Mouse (Mus musculus) lung, postnatal 10 days (tissue): ENCODE results near the gene Reck.

Experiments used
- DNase-seq: peaks from one replicate; pipeline ENCODE4 v3.0.0; 2021

The Reck gene

DNA sequence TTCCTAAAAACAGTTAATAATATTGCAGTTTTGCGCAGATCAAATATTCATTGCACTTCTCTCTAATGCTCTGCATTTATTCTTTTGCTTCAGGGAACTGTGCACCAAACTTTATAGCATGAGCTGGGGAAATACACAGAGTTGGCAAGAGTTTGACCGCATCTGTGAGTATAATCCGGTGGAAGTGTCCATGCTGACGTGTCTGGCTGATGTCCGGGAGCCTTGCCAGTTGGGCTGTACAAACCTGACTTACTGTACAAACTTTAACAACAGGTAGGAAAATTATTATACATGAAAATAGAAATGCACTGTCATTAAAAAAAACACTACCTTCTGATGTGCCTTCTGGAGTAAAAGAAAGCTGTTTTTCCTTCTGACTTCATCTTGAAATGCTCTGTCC, 42.9 kb downstream of the Reck start:
- no peak for DNase-seq

DNA sequence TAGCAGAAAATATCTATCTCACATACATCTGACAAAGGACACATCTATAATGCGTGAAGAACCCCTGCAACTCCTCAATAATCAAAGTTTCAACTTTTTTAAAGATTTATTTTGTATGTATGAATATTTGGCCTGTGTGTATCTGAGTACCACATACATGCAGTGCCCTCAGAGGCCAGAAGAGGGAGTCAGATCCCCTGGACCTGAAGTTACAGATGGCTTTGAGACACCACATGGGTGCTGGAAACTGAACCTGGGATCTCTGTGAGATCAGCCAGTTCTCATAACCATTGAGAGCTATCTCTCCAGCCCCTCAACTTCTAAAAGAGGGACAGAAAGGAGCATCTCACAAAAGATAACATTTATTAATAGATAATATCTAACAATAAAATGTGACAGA, 45.3 kb downstream of the Reck start:
- no peak for DNase-seq

DNA sequence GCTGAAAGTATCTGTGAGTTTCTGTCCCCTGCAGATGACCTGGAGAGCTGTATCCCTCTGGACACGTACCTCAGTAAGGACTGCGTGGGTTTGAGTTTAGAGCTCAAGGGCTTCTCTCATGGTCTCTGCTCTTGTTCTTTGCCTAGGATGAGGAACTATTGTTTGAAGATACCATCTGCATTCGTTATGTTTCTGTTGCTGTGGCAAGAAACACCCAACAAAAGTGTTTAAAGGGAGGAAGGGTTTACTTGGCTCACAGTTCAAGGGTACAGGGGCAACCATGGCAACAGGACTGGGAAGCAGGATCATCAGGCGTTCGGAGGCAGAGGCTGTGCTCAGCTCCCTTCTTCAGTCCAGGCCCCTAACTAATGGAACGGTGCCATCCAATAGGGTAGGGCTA, 49.8 kb downstream of the Reck start:
- DNase-seq, result no peak

GRCm38 (mm10) chr4:43925779-43926178, 50.4 kb downstream of the Reck start:
- peak; percentile 91 for DNase-seq

GRCm38 (mm10) chr4:43927826-43928225, 52.5 kb downstream of the Reck start:
- DNase-seq, result peak; percentile 31

DNA sequence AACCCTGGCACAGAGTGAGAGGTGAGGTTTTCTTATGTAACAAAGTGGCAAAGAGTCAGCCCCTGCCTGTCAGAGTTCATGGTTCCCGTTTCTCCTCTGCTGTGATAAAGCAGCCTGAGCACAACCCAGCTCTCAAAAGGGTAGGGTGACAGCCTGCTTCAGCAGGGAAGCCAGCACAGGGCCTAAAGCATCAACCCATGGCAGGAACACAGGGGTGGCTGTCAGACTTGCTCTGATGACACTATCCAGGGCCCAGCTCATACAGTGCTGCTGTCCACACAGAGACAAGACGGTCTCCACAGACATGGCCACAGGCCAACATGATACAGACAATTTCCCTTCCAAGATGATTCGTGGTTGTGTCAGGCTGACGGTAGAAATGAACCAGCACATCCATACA, 56.5 kb downstream of the Reck start:
- no peak for DNase-seq

- no peak for DNase-seq
Observed at GRCm38 (mm10) chr4:43936186-43936585, 60.9 kb downstream of the Reck start.

DNA sequence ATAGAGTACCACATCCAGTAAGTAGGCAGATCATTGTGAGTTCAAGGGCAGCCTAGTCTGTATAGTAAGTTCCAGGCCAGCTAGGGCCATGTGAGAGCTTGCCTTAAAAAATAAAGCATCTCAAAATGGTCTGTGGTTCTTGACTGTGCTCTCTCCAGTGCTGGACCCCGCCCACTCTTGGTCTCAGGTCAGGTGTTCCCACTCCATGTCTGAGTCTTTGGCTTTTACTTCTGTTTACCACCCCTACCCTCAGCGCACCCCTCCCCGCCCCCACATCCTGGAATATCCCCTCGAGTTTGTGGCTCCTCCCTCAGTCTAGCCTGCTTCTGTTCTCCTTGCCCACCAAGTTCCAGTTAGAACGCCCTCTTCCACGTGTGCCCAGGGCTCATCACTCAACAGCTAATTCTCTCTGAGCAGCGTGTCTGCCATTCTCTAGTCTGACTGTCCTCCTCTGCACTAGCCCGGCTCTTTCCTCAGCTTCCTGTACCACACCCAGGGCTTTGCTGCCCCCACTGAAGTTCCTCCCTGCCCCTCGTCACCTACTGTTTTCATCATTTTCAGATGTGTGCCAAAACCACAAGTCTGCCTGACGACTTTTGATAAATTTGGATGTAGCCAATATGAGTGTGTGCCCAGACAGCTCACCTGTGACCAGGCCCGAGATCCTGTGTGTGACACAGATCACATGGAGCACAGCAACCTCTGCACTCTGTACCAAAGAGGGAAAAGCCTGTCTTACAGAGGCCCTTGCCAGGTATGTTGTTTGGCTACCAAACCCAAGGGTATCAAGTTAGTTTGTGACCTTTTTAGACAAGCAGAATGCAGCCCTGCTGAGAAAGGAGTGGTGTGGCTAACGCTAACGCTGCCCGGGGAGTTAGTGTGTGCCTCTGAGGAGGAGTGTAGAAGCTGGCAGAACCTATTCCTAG, 61.7 kb downstream of the Reck start:
- DNase-seq, result peak; percentile 13

- no peak for DNase-seq
Observed at GRCm38 (mm10) chr4:43941315-43941714, 66.0 kb downstream of the Reck start.

- DNase-seq, result no peak
Observed at GRCm38 (mm10) chr4:43942421-43942820, 67.1 kb downstream of the Reck start.

DNA sequence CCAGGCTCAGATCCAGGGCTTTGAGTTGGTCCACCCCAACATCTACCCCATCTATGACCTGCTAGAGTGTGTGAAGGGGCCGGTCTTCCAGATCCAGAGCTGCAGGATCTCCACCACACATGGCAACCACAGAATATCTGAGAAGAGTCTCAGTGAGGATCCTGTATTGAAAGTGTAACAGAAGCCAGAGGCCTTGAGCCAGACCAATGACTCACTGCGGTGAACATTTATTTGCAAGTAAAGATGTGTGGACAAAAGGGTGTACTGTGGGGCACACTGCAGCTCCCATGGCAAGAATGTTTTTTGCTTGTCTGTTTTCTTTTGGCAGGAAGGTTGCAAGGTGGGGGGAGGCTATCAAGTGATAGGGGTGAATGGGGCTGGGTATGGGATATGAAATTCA, 72.2 kb downstream of the Reck start:
- DNase-seq, result no peak

DNA sequence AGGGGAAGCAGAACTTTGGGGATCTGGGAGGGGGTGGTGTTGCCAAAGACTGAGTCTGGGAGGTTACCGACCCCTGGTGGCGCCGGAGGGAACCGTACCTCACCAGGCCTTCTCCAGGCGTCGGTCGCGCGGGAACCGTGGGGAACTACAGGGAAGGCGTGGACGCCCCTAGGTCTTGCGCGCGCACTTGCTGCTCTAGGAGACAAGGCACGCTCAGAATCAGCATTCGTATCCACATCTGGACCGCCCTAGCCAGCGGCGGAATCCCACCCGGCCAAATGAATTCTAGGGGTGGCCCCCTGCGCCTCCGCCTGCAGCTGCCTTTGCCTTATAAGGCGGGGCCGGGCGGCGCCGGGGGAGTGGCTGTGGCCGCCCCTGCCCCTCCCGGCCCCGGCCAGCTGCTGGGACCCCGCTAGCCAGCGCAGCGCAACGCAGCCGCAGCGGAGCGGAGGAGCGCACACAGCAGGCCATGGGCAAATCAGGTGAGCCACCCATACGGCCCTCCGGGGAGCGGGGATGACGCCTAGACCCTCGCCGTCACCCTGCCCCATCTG, 82.0 kb downstream of the Reck start, which contains the start of gene Glipr2:
Glipr2 (plus strand) TSS at position 110 of the 554 bp plus-strand sequence.
- DNase-seq, result peak; percentile 95

DNA sequence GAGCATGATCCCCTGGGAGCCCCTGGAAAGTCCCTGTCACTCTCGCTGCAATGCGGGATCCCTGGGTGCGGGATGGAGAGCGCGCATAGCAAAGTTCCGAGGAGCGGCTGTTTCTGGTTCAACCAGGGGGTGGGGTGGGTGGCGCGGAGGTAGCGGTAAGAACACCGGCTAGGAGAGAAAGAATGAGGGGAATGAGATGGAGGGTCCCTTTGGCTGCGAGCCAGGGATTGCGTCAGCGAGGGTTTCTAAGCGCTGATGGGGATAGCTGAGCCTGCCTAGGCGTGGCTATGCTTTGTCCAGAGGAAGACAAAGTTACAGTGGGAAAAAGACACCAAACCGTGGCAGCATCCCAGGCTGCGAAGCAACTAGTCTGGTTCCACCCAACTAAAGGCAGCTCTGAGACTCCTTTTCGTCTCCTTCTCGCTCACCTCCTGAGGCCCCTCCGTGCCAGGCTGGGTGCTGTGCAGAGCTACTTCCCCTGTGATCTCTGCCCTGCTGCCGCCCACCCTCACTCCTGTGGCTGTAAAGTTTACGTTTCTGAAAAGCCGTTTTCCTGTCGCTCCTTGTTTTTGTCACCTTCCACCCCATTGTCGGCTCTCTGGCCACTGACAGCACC, 82.6 kb downstream of the Reck start:
- peak; percentile 80 for DNase-seq

DNA sequence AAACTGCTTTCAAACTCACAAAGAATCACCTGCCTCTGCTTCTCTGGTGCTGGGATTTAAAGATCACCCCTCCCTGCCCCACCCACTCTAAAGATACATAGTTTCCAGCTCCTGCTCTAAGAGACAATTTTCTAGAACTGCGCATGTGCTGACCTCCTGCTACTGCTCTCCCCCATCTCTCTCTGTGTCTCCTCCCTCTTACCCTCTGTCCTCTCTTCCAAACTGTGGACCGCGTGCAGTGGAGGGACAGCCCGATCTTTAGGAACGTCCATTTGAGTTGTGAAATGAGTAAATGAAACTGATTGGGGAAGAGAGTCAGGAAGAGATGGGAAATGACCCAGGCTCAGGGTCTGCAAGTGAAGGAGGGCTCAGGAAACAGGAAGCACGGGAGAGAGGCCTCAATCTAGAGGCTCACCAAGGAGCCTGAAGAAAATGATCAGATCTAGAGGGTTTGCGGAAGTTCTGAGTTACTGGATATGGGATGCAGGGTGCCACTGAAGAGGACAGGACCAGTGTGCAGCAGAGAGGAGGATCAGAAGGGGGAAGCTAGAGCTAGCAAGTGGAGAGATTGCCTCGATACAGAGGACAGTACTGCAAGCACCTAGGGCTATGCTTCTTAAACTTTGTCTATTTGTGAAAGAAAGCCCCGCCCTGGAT, 84.3 kb downstream of the Reck start:
- no peak for DNase-seq

DNA sequence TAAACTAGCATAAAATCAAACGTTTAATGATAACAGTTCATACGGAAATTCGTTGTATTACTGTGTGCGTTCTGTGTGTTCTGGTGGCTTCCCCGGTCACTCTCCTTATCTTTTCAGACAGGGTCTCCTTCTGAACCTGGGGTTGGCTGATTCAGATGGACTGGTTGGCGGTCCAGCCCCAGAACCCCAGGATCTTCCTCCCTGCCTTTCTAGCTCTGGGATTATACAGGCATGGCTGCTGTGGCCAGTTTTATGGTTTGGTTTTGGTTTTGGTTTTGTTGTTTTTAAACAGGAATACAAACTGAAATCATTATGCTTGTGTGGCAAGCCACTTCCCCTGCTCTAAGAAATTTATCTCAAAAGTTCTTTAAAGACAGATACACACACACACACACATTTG, 84.9 kb downstream of the Reck start:
- no peak for DNase-seq

DNA sequence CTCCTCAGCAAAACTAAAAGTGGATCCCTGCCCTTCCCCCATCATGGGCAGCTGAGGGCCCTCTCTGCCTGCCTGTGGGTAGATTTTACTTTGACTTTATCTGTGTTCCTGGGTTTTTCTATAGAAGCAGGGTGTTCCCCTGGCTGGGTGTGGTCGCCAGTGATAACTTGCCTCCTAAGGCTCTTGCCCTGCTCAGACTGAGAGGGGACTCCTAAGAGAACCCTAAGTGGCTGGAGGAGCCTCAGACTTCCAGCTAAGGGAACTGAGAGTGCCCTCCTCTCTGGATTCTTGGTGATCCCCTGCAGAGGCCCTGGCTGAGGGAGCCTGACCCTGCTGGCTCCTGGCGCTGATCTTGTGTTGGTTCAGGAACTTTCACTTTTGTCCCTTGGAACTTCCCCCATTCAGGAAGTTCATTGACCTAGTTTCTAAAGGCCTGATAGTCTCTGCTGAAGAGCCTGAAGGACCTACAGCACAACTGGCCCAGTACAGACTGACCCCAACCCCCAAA, 89.0 kb downstream of the Reck start:
- DNase-seq, result peak; percentile 69

- DNase-seq, result peak; percentile 46
Observed at GRCm38 (mm10) chr4:43964951-43965684, 89.8 kb downstream of the Reck start.

DNA sequence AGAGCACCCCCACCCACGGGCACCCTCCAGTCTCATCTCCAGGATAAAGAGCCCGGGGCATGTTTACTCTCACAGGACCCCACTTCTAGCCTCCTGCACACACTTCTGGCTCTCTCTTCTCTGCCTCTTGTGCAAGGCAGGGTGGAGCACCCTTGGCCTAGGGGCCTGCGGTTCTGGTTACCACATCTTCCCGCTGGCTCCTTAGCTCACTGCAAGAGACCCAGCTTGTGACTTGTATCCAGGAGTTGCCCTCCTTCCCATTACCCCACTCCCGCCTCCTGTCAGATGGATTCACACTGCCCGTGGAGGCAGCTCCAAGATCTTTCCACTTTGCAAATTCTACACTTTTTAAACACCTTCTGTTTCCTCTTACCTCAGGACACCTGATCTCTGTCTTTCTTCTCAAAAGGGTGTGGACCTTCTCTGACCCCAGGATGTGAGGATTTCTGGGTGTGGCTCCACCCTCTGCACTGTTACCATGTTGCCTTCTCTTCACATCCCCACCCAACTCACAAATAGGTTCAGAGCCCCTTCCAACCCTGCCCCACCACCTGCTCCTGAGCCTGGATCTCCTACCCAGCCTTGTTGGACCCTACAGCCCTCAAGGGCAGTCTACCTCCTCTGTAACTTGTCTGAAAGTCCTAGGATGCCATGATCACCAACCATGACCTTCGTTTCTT, 90.7 kb downstream of the Reck start:
- DNase-seq, result peak; percentile 35

GRCm38 (mm10) chr4:43968650-43969049, 93.3 kb downstream of the Reck start:
- DNase-seq, result peak; percentile 81

- no peak for DNase-seq
Observed at GRCm38 (mm10) chr4:43969373-43969772, 94.0 kb downstream of the Reck start.

DNA sequence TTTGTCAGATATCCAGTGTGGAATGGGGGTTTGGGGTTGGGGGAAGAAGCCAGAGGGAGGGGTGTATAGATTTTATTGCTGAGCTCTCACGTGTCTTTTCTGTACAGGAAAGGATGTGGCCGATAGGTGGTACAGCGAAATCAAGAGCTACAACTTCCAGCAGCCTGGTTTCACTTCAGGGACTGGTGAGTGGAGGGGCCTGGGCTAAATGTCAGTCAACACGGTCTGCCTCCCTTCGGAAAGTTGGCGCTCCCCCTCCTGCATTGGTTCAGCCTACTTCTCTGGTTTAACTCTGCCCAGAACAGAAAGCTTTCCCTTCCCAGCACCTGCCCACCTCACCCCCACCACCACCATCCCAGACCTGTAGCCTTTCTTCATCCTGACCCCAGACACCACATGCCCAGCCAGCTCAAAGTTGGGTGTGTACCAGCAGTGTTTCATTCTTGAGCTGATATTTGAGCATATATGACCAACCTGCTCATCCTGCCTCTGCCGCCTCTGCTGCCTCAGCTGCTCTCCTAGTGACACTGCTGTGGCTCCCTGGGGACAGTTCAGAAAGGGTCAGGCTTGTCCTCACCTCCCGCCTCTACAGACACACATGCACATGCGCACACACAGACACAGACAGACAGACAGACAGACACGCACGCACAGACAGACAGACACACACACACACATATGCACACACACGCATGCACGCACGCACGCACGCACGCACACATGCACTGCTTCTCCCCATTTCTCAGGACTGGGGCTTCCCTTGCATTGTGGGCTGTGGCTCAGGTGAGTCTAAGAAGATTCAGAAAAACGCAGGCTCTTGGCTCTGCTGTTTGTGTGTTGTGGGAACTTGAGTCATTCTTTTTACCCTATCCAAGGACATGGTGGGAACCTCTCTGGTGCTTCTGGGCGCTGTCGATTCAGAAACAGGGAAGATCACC, 95.3 kb downstream of the Reck start:
- no peak for DNase-seq
